Mouse (Mus musculus): Measurements from ENCODE around the gene Gp1ba.

DNA sequence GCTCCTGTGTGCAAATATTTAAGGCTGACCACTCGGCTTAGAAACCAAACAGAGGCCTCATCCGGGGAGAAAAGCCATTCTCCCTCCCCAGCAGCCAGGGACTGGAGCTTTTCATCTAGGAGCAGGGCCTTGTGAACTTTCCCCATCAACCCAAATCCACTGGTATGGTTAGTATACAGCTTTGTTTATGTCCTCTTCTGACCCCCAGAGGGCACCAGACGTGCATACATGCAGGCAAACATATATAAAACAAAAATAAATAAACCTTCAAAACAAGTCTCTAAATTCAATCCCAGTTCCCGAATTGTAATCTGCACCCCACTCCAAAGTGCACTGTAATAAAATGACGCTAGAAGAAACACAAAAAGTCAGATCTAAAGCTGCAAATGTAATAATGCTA, 9.4 kb upstream of the Gp1ba start:
- TF ChIP-seq EP300 (IDR thresholded peaks at IDR 0.05; ENCODE audit: low read depth) (no peak), CTCF (IDR thresholded peaks at IDR 0.05; ENCODE audit: low read depth) (peak; percentile 52)

Measured in heart, postnatal 0 days (tissue).